Mouse (Mus musculus): ENCODE measurements around the gene Dchs1.

- TF ChIP-seq EP300 (IDR thresholded peaks at IDR 0.05; ENCODE audit: low read depth in 1 of 2, low read length in 2 of 2) = no peak
- no peak for TF ChIP-seq E2F4 (IDR thresholded peaks at IDR 0.05; ENCODE audit: borderline replicate concordance, low read depth, low read length)
- TF ChIP-seq POLR2A (IDR thresholded peaks at IDR 0.05; ENCODE audit: control insufficient read depth in 1 of 2, insufficient read depth in 1 of 2, low read depth in 1 of 2, low read length in 2 of 2, poor library complexity in 1 of 2) = no peak
- TF ChIP-seq GABPA (IDR thresholded peaks at IDR 0.05; ENCODE audit: low read depth, low read length) = no peak
- no peak for TF ChIP-seq USF1 (IDR thresholded peaks at IDR 0.05; ENCODE audit: low read depth, low read length)
These were observed 8.7 kb downstream of the Dchs1 start for GRCm38 (mm10) chr7:105778553-105779265.
